Mouse (Mus musculus) lung, postnatal 0 days (tissue): ENCODE measurements around the gene Wscd2. TPM values are rescaled to one million over a fixed set of nuclear protein-coding genes. Genes with fewer than 3 reads are reported as not detected.

Experiments used
- ATAC-seq: fragments of 200-750 bp; cut with Nextera tagmentation; 2 replicates; pipeline ENCODE4 v1.8.0; 2017; ENCODE audit warnings: moderate library complexity
- DNase-seq: peaks from one replicate; pipeline ENCODE4 v3.0.0-alpha.2; 2016; ENCODE audit warnings: low spot score
- H3K27ac ChIP-seq: fragments of 300-500 bp; sonication (generic); 2 replicates; pipeline ENCODE4 v1.5.1; 2014; ENCODE audit warnings: antibody characterized with exemption, mild to moderate bottlenecking, low read length, mixed read lengths
- H3K27me3 ChIP-seq: fragments of 300-500 bp; sonication (generic); replicated peaks from 2 replicates; pipeline ENCODE4 v1.6.1; 2014; ENCODE audit warnings: low read length, mixed read lengths; ENCODE audit not compliant: insufficient read depth
- H3K36me3 ChIP-seq: fragments of 300-500 bp; sonication (generic); 2 replicates; pipeline ENCODE4 v1.6.1; 2014; ENCODE audit warnings: low read length, mixed read lengths; ENCODE audit not compliant: insufficient read depth
- H3K4me1 ChIP-seq: fragments of 300-500 bp; sonication (generic); 2 replicates; pipeline ENCODE4 v1.6.1; 2014; ENCODE audit warnings: antibody characterized with exemption, low read depth, low read length, mixed read lengths; ENCODE audit not compliant: insufficient read depth
- H3K4me2 ChIP-seq: fragments of 300-500 bp; sonication (generic); replicated peaks from 2 replicates; pipeline ENCODE4 v1.6.1; 2014; ENCODE audit warnings: low read depth, mild to moderate bottlenecking, low read length, moderate library complexity, mixed read lengths
- H3K4me3 ChIP-seq: fragments of 300-500 bp; sonication (generic); 2 replicates; pipeline ENCODE4 v1.5.1; 2014; ENCODE audit warnings: low read depth, low read length
- H3K9ac ChIP-seq: fragments of 300-500 bp; sonication (generic); replicated peaks from 2 replicates; pipeline ENCODE4 v1.6.1; 2014; ENCODE audit warnings: low read depth, mild to moderate bottlenecking
- H3K9me3 ChIP-seq: fragments of 300-500 bp; sonication (generic); 2 replicates; pipeline ENCODE4 v1.6.1; 2016; ENCODE audit warnings: low read length, mixed read lengths
- CTCF ChIP-seq: IDR thresholded peaks from 2 replicates; pipeline ENCODE4 v1.5.1; 2016; ENCODE audit warnings: antibody characterized with exemption, mild to moderate bottlenecking
- EP300 ChIP-seq: IDR thresholded peaks from 2 replicates; pipeline ENCODE4 v1.6.1; 2016; ENCODE audit warnings: antibody characterized with exemption, mild to moderate bottlenecking, control low read depth
- WGBS: fragments of 180-500 bp; shearing (Covaris S2); extraction: QIAGEN DNeasy Blood & Tissue Kit; methylation state at CpG from one replicate; pipeline ENCODE4 v1.1.7; 2014; 5-methylcytosine and 5-hydroxymethylcytosine counted together
- polyA plus RNA-seq: library from polyadenylated mRNA; unstranded; fragments of >200 nt; fragmentation: Nextera tagmentation; extraction: Ambion mirVana; gene quantifications from 2 replicates; pipeline ENCODE4 v1.2.1, GENCODE M21; 2015

The Wscd2 gene
- polyA plus RNA-seq, 1 experiment from 2014 or later: 2.7 TPM

DNA sequence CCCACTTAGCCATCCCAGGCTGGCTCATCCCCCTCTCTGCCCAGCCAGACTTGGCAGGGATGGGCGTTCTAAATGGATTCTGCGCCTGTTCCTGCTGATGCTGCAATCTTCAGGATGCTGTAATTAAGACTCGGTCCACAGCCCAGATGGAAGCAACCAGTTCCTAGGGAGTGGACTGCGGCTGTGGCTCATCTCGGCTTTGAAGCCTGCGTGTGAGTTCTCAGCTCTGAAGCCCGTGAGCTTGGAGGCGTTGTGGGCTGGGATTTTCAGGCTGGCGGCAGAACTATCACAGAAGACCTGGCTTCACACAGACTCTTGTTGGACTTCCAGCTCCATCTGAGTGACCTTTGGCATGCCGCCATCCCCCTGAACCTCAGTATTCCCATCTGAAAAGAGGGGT is 34.1 kb upstream of the Wscd2 start:
- H3K27me3 ChIP-seq: peaks cover 5% of the 10 kb centered on the region; the same call in 1 of the 2 replicates

DNA sequence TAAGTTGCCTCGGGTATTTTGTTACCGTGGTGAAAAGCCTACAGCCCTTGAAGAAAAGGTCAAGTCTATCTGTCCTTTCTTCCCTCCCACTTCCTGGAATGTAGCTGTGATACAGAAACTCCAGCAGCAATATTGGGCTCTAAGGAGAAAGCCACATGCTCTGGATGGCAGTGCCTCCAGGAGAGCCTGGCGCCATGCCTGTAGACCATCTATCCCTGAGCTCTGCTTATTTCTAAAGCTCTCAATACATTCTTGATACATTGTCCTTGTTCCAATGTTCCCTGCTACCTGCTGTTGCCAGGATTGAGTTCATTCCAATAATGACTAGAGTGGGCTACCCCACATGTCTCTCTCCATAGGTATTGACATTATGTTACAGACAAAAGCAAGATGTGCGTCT is 33.4 kb upstream of the Wscd2 start:
- no peak for DNase-seq
- H3K9ac ChIP-seq: no peak overlapping the region
- WGBS: 79% methylated on average over 4 of the region's 4 CpGs
- no peak overlapping the region for H3K27ac ChIP-seq
- H3K4me1 ChIP-seq: no peaks in the 10 kb centered on the region
- no peak overlapping the region for H3K4me2 ChIP-seq
- TF ChIP-seq CTCF (no peak), EP300 (no peak)
- no peaks in the 10 kb centered on the region for H3K9me3 ChIP-seq
- ATAC-seq: no peak
- no peaks in the 10 kb centered on the region for H3K36me3 ChIP-seq
- H3K27me3 ChIP-seq: peaks cover 5% of the 10 kb centered on the region; the same call in 1 of the 2 replicates
- H3K4me3 ChIP-seq: no peak overlapping the region

More for the DNA sequence above, 34.1 kb upstream of the Wscd2 start:
- H3K9me3 ChIP-seq: no peaks in the 10 kb centered on the region
- H3K4me2 ChIP-seq: no peak overlapping the region
- no peak overlapping the region for H3K9ac ChIP-seq
- H3K36me3 ChIP-seq: no peaks in the 10 kb centered on the region
- no peak overlapping the region for H3K4me3 ChIP-seq
- no peaks in the 10 kb centered on the region for H3K4me1 ChIP-seq
- no peak for ATAC-seq
- H3K27ac ChIP-seq: no peak overlapping the region
- 87% methylated on average over 10 of the region's 10 CpGs for WGBS
- no peak for TF ChIP-seq CTCF
- no peak for TF ChIP-seq EP300
- DNase-seq: no peak

DNA sequence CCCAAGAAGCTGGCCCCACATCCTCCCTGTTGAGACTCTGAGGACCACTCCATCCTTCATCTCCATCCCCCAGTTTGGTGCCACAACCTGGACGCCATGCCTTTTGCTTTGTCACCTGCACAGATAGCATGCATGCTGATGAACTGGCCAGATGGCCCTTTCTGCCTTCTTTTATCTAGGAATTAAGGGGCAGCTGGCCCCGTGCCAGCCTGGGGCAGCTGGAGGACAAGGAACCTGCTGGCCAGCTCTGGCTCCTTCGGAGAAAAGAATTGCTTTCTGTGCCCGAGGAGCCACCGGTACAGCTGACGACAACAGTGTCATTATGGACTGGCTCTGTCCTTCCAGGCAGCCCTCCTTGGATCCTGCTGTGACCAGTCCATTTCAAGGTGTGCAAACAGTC is 32.9 kb upstream of the Wscd2 start:
- Histone ChIP-seq H3K36me3 (no peaks in the 10 kb centered on the region), H3K4me1 (no peaks in the 10 kb centered on the region), H3K9me3 (no peaks in the 10 kb centered on the region), H3K4me2 (no peak overlapping the region), H3K9ac (no peak overlapping the region), H3K4me3 (no peak overlapping the region), H3K27ac (no peak overlapping the region), H3K27me3 (peaks cover 5% of the 10 kb centered on the region; the same call in 1 of the 2 replicates)
- WGBS: 61% methylated on average over 6 of the region's 6 CpGs
- DNase-seq (no peak), ATAC-seq (no peak)
- TF ChIP-seq CTCF: no peak
- TF ChIP-seq EP300: no peak

DNA sequence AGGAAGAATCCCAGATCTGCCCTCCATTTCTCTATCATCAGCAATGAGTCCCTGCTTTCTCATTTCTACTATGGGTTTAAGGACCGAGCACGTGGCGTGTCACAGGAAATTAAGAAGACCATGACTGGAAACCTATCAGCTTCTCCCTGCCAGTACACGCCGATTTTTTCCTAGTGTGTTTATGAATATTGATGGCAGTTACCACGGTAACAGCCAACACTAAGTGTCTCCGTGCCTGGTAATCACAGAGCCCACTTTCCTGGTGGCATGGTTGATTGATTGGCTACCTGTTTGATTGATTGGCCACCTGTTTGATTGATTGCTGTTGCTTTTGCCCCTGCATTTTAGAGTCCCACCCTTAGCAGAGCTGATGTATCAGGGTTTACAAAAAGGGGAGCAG is 30.2 kb upstream of the Wscd2 start:
- TF ChIP-seq CTCF: no peak
- TF ChIP-seq EP300: no peak
- peaks cover 11% of the 10 kb centered on the region; the same call in 1 of the 2 replicates for H3K27me3 ChIP-seq
- no peak overlapping the region for H3K4me2 ChIP-seq
- H3K9ac ChIP-seq: no peak overlapping the region
- ATAC-seq: no peak
- no peaks in the 10 kb centered on the region for H3K9me3 ChIP-seq
- DNase-seq: no peak
- no peaks in the 10 kb centered on the region for H3K36me3 ChIP-seq
- H3K4me3 ChIP-seq: no peak overlapping the region
- 55% methylated on average over 7 of the region's 7 CpGs for WGBS
- H3K4me1 ChIP-seq: no peaks in the 10 kb centered on the region
- H3K27ac ChIP-seq: no peak overlapping the region

DNA sequence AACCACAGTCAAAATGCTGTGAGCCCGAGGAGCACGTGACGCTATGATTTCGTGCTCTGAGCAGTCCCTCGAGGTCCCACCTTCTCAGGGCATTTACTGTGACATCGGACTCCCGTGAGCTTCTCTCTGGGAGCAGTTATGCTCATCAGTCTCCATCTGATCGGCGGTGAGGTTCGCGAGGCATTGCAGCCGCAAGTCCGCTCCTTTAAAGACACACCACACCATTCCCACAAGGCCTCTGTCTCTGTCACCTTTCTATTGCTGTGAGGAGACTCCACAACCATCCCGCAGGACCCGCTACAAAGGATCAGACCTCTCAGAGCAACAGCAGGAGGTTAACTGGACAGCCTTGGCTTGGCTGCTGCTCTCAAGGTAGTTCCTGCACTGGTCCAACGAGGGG is 28.6 kb upstream of the Wscd2 start:
- H3K27ac ChIP-seq: no peak overlapping the region
- no peaks in the 10 kb centered on the region for H3K9me3 ChIP-seq
- no peak overlapping the region for H3K9ac ChIP-seq
- H3K4me3 ChIP-seq: no peak overlapping the region
- no peak for TF ChIP-seq EP300
- TF ChIP-seq CTCF: no peak
- no peaks in the 10 kb centered on the region for H3K4me1 ChIP-seq
- 16% methylated on average over 16 of the region's 16 CpGs for WGBS
- peaks cover 11% of the 10 kb centered on the region; the same call in 1 of the 2 replicates for H3K27me3 ChIP-seq
- no peaks in the 10 kb centered on the region for H3K36me3 ChIP-seq
- no peak for ATAC-seq
- no peak overlapping the region for H3K4me2 ChIP-seq
- no peak for DNase-seq

DNA sequence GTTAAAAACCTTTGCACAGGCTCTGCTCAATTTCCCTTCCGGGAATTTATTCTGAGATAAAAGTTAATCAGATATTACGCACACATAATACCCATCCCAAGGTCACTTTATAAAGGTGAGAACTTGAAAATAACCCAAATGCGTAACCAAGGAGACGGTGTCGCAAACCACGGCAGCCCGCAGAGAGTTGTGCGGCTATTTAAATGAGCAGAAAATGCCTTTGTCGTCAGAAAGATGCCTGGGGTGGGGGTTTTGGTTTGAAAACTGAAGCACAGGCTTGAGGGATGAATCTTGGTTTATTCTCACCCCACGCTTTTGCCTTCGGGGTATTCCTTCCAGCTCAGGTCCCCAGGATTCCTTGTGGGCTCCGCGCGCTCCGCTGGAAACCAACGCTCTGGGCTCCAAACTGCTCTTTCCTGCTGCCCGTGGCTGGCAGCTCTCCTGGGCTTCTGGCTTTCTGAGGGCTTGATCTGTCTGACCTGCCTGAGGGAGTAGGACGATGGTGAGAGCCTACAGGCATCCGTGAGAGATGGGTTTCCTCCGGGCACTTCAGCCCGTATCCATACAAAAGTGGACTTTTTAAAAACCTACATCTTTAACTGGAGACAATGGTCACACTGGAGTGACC is 28.0 kb upstream of the Wscd2 start:
- H3K36me3 ChIP-seq: no peaks in the 10 kb centered on the region
- peaks cover 11% of the 10 kb centered on the region; the same call in 1 of the 2 replicates for H3K27me3 ChIP-seq
- H3K4me2 ChIP-seq: no peak overlapping the region
- 50% methylated on average over 21 of the region's 21 CpGs for WGBS
- H3K4me3 ChIP-seq: no peak overlapping the region
- TF ChIP-seq CTCF (no peak), EP300 (no peak)
- H3K9ac ChIP-seq: no peak overlapping the region
- DNase-seq (no peak), ATAC-seq (no peak)
- H3K27ac ChIP-seq: no peak overlapping the region
- H3K4me1 ChIP-seq: no peaks in the 10 kb centered on the region
- H3K9me3 ChIP-seq: no peaks in the 10 kb centered on the region

DNA sequence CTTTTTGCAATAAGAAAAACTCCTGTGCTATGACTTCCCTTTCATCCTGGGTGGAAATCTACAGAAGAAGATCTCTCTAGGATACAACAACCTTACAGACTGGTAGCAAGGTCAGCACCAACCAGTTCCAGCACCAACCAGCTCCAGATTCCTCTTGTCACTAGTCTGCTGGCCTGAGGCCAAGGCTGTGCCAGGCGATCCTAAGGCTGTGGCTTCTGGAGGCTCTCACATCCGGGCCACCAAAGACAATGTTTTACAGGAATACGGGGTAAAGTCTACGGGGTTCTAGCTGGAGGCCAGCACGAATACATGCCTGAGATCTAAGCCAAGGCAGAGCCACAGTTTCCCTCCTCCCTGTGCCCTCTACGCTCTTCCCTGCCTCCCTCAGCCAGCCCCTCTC is 25.4 kb upstream of the Wscd2 start:
- H3K27ac ChIP-seq: no peak overlapping the region
- H3K27me3 ChIP-seq: peaks cover 11% of the 10 kb centered on the region; the same call in 1 of the 2 replicates
- WGBS: 69% methylated on average over 6 of the region's 6 CpGs
- TF ChIP-seq CTCF (no peak), EP300 (no peak)
- no peak for DNase-seq
- no peak overlapping the region for H3K9ac ChIP-seq
- ATAC-seq: no peak
- H3K4me2 ChIP-seq: no peak overlapping the region
- no peaks in the 10 kb centered on the region for H3K9me3 ChIP-seq
- H3K36me3 ChIP-seq: no peaks in the 10 kb centered on the region
- no peak overlapping the region for H3K4me3 ChIP-seq
- no peaks in the 10 kb centered on the region for H3K4me1 ChIP-seq
